Mouse (Mus musculus): Measurements from ENCODE around the gene Wfikkn1. TPM values are rescaled to one million over a fixed set of nuclear protein-coding genes. Genes with fewer than 3 reads are reported as not detected.

Wfikkn1 gene
- 1 to 10 TPM; 1.8 to 2.4 TPM for total RNA-seq (2021)

DNA sequence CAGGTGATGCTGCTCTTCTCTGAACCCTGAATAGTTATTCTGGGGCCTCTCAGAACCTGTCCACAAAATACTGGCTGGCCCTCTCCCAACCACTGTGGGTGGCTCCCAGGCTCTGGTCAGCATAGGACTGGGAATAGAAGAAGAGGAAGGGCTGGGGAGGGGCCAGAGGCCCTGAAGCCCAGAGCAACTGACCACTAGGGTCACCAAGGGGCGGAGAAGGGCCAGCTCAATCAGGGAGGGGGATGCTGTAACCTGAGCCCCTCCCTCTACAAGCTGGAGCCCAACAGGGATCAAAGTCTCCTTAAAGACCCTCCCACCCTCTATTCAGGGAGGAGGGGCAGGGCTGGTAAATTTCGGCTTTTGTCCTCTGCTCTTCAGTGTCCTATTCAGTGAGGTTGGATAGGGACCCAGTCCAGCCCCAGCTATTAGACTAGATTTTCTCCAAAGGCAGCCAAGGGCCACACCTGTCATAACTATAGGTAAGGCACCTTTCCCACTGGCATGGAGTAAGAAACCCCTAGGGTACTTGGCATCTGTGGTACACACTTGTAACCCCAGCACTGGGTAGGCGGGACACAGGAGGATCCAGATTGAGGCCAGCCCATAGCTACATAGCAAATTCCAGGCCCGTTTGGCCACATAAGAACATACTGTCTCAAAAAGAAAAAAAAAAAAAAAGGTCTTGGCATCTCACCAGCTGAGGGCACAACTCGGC lies at the start of gene Wfikkn1:
TSS of gene Wfikkn1 (minus strand) at position 663 of the 715 bp plus-strand sequence.
- no peak for DNase-seq

DNA sequence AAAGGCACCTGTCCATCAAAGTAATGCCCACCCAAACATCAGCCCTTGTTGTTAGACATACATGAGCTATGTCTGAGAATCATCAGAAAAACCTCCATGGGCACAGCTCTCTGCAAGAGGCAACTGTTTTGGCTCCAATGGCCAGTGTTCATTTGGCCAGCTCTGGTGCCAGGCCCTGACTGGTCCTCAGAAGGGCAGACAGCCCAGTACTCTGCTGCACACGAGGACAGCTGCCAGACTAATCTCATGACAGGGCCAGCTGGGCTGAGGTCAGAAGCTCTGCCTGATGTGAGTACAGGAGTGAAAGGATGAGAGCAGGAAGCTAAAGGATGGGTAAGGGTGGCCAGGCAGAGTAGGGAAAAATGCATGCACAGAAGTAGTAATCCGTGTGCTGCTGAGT lies 44.7 kb upstream of the Wfikkn1 start:
- DNase-seq, result peak; percentile 50 to 71

DNA sequence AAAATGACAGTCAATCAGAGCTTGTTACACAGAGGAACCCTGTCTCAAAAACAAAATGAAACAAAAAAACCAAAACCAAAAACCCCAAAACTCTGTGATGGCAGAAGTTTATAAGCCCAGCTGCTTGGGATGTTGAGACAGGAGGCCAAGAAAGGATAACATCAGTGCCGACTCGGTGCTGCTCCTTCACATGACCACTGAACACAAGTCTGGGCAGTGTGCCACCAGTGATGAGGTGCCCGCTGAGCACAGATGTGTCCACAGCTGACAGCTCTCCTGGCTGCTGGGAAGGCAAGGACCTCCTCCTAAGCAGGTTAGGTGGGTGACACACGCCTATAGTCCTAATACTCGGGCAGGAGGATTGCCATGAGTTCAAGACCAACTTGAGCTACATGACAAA lies 41.5 kb upstream of the Wfikkn1 start:
- DNase-seq, result no peak

DNA sequence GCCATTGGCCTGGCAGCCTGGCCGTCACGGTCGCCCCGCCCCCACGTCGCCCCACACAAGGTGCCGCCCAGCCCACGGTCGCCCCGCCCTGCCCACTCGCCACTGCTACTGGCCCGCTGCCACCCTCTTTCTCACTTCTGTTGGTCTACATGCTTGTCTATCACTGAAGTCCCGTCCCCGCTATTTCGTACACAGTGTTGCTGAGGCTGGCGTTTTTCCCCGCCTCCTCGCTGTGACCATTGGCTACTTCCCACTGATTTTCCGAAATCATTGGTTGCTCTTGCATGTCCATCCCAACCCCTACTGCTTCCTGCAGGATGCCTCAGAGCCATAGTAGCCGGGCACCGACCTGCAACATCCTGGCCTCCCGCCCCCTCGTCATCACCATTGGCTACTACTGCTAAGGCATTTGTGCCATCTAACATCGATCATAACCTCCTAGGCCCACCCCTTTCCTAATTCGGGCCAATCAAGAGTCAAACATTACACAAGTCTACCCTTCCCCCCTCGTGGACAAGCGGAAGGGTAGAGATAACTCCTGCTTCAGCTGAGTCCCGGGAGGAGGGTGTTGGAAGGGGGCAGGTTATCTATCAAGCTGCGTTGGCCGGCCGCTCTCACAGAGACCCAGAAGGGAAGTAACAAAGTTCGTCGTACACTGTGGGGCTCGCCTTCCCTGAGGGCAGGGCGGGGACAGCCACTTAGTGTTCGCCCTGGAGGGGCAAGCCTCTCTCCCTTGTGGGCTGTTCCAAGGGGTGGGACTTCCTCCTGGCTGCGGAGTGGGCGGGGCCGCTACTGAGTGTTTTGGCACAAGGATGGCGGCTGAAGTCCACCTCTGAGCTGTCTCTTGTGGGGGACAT lies 39.4 kb upstream of the Wfikkn1 start:
- peak; percentile 100 for DNase-seq

DNA sequence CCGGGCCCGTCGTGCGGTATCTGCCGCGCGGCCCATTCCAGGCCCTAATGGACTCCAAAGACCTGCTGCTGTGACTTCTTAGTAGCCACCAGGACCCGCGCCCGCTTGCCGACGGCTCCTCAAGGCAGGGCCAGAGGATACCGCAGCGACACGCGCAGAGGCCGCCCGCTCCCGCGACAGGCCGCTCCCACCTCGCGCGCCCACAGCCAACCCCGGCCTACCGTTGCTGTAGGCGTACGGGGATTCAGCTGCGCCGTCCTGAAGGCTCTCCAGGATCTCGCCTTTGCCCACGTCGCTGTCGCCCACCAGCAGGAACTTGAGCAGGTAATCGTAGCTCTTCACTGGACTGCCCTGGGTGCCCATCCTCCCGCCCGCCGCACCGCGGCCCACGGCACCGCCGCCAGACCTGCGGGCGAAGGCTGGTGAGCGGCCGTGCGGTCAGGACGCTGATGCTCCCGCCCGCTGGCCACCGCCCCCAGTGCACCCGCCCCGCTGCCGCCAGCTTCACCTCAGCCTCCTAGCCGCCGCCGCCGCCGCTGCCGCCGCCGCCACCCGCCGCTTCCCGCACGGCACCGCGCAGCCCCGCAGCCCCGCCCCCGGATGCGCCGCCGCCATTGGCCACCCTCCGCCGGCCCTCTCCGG lies 38.6 kb upstream of the Wfikkn1 start, which contains the start of gene Rab40c:
TSS of gene Rab40c (minus strand) at position 584 of the 642 bp plus-strand sequence.
- DNase-seq, result peak; percentile 57 to 64

DNA sequence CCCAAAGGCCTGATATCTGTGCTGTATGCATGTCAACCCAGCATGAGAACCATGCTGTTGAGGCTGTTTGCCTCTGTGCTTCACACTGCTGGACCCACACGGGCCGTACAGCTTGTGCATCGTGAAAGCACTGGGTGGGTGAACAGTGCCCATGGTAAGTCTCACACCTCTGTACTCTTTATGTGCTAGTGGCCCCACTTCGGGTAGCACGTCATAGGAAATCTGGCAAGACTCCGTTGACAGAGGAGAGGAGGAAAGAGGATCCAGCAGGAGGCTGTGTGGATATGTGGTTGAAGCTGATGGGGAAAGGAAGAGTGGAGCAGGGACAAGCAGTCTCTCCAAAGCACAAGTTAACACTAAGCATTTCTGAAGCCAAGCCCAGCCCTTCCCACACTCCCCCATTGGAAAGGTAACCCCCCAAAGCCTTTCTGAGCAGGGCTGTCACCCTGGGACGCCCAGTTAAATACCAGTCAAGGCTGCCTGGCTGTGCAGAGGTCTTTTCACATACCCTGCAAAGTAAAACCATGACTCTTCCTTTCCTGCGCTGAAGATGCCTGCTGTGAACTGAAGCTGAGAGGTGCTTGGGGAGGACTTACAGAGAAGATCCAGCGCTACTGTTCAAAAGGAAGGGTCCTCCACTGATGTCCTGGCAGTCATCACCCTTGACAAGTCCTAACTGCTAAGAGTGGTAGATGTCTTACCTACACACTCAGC lies 37.5 kb upstream of the Wfikkn1 start:
- DNase-seq, result no peak

DNA sequence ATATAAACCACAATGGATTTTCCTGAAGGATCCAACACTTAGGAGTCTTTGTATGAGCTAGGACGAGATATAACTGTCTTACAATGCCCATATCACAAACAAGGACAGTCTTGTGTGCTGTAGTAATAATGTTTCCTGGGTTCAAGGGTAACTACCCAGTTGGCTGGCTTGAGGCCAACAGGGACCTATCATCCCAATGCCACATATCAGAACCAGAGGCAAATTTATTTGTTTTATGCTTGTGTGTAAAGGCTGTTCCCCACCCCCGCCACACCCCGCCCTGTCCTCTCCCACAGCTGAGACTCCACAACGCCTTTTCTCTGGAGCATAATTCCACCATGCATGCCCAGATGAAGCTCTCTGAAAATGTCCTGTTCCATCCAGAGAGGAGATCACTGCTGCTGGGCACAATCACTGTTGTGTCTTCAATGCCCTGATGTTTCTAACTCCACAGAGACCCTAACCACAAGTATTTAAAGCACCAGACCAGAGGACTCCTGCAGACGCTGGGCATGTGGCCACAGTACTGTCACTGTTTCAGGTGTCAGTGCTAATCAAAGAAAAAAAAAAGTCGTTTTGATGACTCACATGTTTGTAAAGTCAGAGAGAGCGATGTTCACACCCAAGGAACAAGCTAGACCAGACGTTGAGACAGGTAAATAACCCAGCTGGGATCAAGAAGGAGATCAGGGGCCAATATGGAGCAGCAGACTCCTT lies 36.4 kb upstream of the Wfikkn1 start:
- no peak for DNase-seq

DNA sequence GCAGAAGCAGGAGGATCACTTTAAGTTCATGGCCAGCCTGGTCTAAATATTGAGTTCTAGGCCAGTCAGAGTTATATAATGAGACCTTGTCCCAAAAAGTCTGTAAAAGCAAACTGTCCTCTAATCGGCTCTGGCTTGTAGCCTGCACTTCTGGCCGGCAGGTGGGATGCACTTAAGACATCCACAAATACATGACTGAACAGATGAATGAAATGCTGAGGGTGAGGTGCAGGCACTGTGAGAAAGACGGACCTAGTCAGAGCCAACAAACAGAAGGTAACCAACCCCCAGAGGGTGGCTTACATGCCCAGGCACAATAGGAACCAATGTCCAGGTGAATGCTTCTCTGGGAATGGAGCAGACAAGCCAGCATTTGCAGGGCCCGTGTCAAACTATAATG lies 33.6 kb upstream of the Wfikkn1 start:
- no peak for DNase-seq

DNA sequence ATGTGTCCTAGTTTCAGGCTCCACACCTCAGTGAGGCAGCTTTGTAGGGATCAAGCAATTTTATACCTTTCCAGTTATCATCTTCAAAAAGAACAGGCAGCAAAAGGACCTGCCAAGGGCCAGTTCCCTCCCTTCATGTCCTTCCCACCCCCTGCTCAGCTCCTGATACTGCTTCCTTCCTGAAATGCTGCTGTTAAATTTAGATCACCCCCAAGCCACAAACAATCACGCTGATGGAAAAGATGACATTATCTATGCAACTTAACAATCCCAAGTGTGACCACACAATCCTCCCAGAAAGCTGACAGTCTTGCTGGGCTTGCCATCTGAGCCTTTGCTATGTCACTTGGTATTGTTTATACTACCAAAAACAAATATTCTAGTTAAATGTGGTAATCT lies 33.2 kb upstream of the Wfikkn1 start:
- DNase-seq, result no peak

DNA sequence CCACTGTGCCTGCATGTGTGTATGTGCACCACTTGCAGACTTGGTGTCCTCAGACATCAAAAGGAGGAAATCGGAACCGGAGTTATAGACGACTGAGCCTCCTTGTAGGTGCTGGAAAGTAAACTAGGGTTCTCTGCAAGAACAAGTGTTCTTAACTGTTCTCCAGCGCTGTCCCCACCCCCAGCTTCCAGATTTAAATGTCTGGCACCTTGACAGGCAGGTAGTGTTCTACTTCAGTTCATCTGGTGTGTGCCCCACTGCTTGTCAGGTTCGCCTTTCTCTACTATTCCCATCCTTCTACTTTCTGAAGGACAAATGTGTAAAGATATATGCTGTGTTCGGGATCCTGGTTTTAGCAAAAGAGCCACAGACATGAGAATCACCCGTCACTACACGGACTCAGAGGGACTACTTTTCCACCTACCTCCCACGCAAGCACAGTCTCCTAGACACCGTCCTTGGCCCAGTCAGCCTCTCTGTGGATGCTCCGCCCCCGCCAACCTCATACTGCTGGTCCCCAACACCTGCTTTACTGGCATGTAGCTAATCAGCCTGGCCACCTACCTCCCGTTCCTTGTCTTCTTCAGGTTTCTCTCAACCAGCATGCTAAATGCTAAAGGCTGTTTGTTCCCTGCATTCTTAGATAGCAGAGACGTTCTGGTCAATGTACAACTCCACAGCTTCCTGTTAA lies 32.7 kb upstream of the Wfikkn1 start:
- DNase-seq, result peak; percentile 38 to 54

DNA sequence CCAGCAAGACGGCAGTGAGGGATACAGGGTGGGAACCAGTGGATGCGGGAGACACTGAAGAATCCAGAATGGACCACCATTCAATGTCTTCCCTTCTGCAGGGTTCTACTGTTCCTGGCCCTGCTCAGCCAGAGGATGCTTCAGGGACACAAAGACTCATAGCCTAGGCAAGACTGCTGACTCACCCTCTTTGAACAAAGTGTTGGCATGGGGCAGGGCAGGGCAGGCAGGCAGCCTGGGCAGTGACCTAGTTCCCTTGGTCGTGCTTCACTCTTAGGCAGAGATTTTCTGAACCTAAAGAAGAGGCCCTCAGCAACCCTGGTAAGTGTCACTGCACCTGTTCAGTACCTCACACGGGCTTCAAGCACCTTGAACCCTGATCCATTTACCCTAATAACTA lies 31.2 kb upstream of the Wfikkn1 start:
- no peak for DNase-seq

DNA sequence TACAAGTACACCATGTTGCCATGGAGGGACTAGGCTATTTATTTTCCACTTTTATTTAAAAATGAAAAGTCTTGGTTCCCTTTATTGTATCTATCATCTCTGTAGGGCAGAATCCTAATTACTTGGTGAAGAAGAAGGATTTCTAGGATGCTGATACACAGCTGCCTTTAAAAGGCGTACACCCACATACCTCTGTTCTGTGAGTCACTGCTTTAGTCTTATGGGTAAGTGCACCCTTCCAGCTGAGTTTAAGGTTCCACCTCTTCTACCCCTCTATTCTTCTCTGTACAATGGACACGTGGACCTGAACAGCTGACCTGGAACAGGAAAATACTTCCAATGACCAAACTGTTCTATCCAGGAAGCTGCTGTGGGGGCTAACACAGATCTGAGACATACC lies 27.0 kb upstream of the Wfikkn1 start:
- no peak for DNase-seq

DNA sequence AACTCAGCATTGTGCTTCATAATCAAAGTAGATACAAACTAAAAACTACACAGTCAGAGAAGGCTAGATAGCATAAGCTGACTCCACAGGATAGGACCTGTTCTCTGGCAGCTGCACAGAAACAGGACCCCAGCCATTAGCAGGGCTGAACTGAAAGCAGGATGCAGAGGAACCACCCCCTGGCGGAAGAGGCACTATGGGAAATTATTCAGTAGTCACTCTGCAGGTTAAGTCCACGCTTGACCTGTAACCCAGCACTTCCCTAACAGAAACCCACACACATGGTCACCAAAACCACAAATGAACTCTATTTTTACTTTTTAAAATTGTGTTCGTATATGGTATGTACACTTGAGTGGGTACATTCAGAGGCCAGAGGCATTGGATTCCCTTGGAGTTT lies 22.4 kb upstream of the Wfikkn1 start:
- DNase-seq, result no peak

DNA sequence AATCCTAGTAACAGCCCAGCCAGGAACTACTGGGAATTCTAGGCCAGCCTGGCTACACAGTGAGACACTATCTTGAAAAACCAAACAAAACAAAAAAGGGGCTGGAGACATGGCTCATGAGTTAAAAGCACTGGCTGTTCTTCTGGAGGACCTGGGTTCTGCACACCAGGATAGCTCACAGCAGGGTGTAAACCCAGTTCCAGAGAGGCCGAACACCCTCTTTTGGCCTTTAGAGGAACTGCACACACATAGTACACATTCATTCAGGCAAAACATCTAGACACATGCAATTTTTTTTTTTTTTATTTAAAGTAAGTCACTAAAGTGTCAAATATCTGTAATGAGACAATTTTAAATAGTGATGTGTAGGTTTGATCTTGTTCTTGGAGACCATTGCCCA lies 19.5 kb upstream of the Wfikkn1 start:
- DNase-seq, result no peak

DNA sequence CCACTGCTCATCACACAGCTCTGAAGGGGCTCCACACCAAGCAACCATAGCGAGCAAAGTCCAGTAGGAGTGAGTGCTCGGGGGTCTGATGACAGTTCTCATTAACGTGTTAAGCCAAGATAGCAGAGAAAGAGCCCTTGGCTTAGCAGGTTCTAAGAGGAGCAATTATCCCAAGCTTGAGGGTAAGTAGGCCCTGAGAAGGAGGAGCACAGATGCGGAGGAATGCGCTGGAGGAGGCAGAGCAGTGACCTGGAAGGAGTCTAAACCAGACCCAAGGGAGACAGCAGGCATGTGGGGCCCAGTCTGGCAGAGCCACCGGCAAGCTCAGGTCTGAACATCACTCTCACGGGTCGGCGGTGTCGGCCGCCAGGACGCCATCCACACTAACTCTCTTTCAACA lies 15.2 kb upstream of the Wfikkn1 start:
- DNase-seq, result no peak

DNA sequence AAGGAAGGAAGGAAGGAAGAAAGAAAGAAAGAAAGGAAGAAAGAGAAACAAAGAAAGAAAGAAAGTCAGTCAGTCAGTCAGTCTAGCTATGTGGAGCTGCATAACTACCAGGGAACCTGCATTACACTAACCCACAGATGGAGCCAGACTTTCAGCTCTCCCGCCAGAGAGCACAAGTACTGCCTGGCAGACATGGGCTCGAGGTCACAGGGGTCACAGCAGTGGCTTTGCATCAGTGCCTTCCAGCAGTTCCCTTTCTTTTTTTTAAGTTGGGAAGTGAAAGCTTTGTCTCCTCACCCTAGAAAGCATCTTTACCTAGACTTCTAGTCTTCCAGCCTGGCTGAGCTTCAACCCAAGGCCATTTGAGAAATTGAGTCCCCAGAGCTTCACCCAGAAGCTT lies 14.8 kb upstream of the Wfikkn1 start:
- no peak for DNase-seq

DNA sequence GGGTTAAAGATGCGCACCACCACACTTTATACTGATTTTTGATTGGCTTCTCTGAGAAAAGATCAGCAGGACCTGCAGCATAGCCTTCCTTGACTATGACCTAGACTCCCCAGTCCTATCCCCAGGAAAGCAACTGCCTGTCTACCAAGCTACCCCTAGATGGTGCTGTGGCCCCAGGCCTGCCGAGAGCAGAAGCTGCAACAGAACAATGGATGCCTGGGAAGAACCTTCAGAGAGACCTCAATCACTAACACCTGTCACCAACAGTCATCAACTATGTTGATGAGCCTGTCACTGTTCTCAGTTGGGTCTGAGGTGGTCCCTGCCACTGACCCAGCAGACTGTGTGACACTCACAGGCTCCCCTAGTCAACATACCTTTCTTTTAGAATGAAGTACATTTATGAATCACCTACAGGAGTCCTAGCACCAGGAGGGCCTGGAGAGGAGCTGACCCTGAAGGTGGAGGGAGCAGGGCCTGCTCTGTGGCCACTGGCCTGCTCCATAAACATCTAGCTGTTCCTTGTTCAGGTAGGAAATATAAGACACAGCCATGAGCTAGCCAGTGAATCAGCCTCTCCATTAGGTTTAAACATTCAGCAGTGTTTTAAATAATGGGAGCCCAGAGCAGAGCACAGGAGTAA lies 13.4 kb upstream of the Wfikkn1 start:
- peak; percentile 72 to 74 for DNase-seq

DNA sequence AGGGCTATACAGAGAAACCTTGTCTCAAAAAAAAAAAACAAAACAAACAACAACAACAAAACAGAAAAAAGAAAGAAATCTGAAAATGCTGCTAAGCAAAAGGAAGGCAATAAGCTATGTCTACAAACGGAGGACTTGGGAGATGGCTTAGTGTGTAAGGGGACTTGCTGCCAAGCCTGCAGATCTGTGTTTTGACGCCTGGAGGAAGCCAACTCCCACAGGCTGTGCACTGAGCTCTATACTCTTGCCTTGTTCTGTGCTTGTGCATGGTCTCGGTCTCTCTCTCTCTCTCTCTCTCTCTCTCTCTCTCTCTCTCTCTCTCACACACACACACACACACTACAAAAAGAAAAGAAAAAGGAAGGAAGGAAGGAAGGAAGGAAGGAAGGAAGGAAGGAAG lies 8.2 kb upstream of the Wfikkn1 start:
- no peak for DNase-seq

DNA sequence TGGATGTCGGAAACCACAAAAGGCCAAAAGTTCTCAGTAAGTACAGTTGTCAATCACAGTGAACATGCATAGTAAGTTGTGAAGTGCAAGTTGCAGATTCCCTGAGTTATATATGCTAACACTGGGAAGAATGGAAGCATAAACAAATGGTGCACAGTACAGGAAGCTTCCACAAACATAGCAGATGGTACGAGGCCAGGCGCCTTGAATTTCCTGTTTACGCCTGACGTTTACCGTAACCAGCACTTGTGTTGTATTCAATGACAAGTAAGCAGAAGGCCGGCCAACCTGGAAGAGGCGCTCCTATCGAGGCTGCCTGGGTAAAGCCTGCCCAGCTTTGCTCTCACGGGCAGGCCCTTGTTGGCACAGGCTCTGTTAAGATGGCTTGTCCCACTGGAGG lies 6.8 kb upstream of the Wfikkn1 start:
- DNase-seq, result no peak

DNA sequence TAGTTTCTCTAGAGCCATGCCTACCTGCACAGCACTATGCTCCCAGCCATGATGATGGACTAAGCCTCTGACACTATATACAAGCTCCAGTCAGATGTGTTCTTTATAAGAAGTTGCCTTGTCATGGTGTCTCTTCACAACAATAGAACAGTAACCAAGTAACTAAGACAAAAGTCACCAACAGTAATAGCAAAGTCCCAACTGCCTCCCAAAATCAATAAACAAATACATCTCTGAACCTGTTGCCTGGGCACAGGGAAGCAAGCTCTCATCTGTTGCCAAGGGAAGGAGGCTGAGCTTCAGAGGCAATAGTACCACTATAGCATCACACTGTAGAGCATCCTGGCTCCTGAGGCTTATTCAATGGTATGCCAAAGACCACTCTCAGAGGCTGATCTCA lies 6.1 kb upstream of the Wfikkn1 start:
- no peak for DNase-seq

DNA sequence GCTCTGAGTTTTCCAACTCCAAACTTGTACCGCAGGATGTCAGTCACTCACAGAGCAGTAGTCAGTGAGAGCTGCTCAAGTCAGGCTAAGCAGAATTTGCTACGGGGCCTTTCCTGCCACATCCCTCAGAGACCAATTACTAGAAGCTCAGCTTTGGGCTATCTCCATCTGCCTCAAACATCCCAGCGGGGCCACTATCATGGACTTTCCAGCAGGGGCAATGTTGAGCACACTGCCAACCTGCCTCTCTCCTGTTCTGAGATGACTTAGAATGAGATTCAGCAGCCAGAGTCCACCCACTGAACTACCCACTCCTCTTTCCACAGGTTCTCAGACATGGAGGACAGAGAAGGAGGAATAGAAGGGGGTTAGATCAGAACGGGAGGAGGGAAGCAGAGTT lies 5.0 kb upstream of the Wfikkn1 start:
- DNase-seq, result no peak

All from layer of hippocampus, postnatal 36 days (tissue).